11 mouse cellular contexts compared by ENCODE assay signal in genomic region chr2:84810526-84810885, GRCm38 (mm10). TPM values are rescaled to one million over a fixed set of nuclear protein-coding genes. Genes with fewer than 3 reads are reported as not detected.
DNase-seq lines count a peak whose midpoint lies in the region; ATAC-seq lines count a peak whose summit lies in the region.
"Had no signal": no experiment of that assay in that cellular context is flagged by ENCODE, and none has a peak within 500 bp of the region (broad histone marks: within the 10 kb centered on the region; RNA-seq: fewer than 3 reads in every experiment).

No protein-coding gene starts in this region.

- peak overlapping the region; percentile 62 for H3K4me2 ChIP-seq in heart, embryonic 12.5 days
- peak overlapping the region; percentile 63 for H3K4me2 ChIP-seq in lung, embryonic 16.5 days (ENCODE audit: low read depth, low read length)
- H3K4me2 ChIP-seq in liver, embryonic 13.5 days = peak overlapping the region; percentile 75
- 0 out of 2 replicates have a peak overlapping the region, but pooled peaks have one; percentile 52 for H3K4me2 ChIP-seq in stomach, embryonic 15.5 days

- peaks cover 26% of the 10 kb centered on the region for H3K36me3 ChIP-seq in heart, embryonic 12.5 days
- no peaks in the 10 kb centered on the region for H3K36me3 ChIP-seq in lung, embryonic 16.5 days (ENCODE audit: control insufficient read depth, insufficient read depth, low read length)
- H3K36me3 ChIP-seq in liver, embryonic 13.5 days = peaks cover 54% of the 10 kb centered on the region
- no peaks in the 10 kb centered on the region for H3K36me3 ChIP-seq in stomach, embryonic 15.5 days

- H3K4me1 ChIP-seq in heart, embryonic 12.5 days (replicated peaks) = peaks cover 30% of the 10 kb centered on the region
- peaks cover 6% of the 10 kb centered on the region for H3K4me1 ChIP-seq in lung, embryonic 16.5 days (replicated peaks; ENCODE audit: control insufficient read depth, insufficient read depth, low read length)
- H3K4me1 ChIP-seq in liver, embryonic 13.5 days (replicated peaks) = peaks cover 91% of the 10 kb centered on the region
- H3K4me1 ChIP-seq in stomach, embryonic 15.5 days = peaks cover 8% of the 10 kb centered on the region

- H3K27ac ChIP-seq in heart, embryonic 12.5 days (ENCODE audit: poor library complexity, severe bottlenecking) = peak overlapping the region; percentile 66
- no peak overlapping the region for H3K27ac ChIP-seq in lung, embryonic 16.5 days (ENCODE audit: low read length)
- peak overlapping the region; percentile 98 for H3K27ac ChIP-seq in liver, embryonic 13.5 days
- H3K27ac ChIP-seq in stomach, embryonic 15.5 days = no peak overlapping the region

- no peak for DNase-seq in heart, postnatal 4 days
- DNase-seq in lung, postnatal 4 days = no peak
- no peak for DNase-seq in liver, embryonic 13.5 days
- DNase-seq in left cerebral cortex, adult 18-20 months (ENCODE audit: low spot score in 2 of 2) = no peak

- H3K9me3 ChIP-seq in heart, embryonic 12.5 days (replicated peaks) = 0 out of 2 replicates have a peak, but pooled peaks cover 3% of the 10 kb centered on the region
- H3K9me3 ChIP-seq in lung, embryonic 16.5 days (ENCODE audit: control insufficient read depth, low read length) = no peaks in the 10 kb centered on the region
- H3K9me3 ChIP-seq in liver, embryonic 13.5 days (replicated peaks) = no peaks in the 10 kb centered on the region; the same call in 1 of the 2 replicates
- no peaks in the 10 kb centered on the region for H3K9me3 ChIP-seq in stomach, embryonic 15.5 days

- no peaks in the 10 kb centered on the region for H3K27me3 ChIP-seq in heart, embryonic 12.5 days (replicated peaks)
- no peaks in the 10 kb centered on the region for H3K27me3 ChIP-seq in lung, embryonic 16.5 days (ENCODE audit: control insufficient read depth, insufficient read depth, low read depth, low read length)
- H3K27me3 ChIP-seq in liver, embryonic 13.5 days = peaks cover 5% of the 10 kb centered on the region
- no peaks in the 10 kb centered on the region for H3K27me3 ChIP-seq in stomach, embryonic 15.5 days (replicated peaks)

- WGBS in heart, embryonic 12.5 days = 58% methylated on average over 6 of the region's 6 CpGs
- 75% methylated on average over 6 of the region's 6 CpGs for WGBS in lung, embryonic 16.5 days
- whole genome bisulfite sequencing in liver, embryonic 13.5 days (ENCODE audit: insufficient replicate concordance) = 65% methylated on average over 6 of the region's 6 CpGs
- WGBS in stomach, embryonic 15.5 days = 83% methylated on average over 6 of the region's 6 CpGs

- H3K4me3 ChIP-seq in heart, embryonic 12.5 days = no peak overlapping the region
- H3K4me3 ChIP-seq in lung, embryonic 16.5 days (ENCODE audit: low read length) = no peak overlapping the region
- H3K4me3 ChIP-seq in liver, embryonic 13.5 days (replicated peaks) = peak overlapping the region; percentile 14; the same call in 1 of the 2 replicates
- no peak overlapping the region for H3K4me3 ChIP-seq in stomach, embryonic 15.5 days (replicated peaks)

- ATAC-seq in heart, embryonic 12.5 days (ENCODE audit: insufficient number of reproducible peaks, low FRiP score) = no peak
- ATAC-seq in lung, embryonic 16.5 days (ENCODE audit: low read depth) = peak; percentile 22; the same call in 1 of the 2 replicates
- ATAC-seq in liver, embryonic 13.5 days (ENCODE audit: low read depth) = no peak
- no peak for ATAC-seq in stomach, embryonic 15.5 days (ENCODE audit: insufficient read depth, low FRiP score, low read depth)
- ATAC-seq in megakaryocyte progenitor cell, adult 5-6 weeks (replicated peaks; ENCODE audit: poor library complexity) = no peak

- 0 out of 2 replicates have a peak overlapping the region, but pooled peaks have one; percentile 17 for H3K9ac ChIP-seq in heart, embryonic 12.5 days
- no peak overlapping the region for H3K9ac ChIP-seq in lung, embryonic 16.5 days (ENCODE audit: low read length)
- peak overlapping the region; percentile 62 for H3K9ac ChIP-seq in liver, embryonic 13.5 days
- H3K9ac ChIP-seq in stomach, embryonic 15.5 days = no peak overlapping the region

RNA-seq across cellular contexts. Expression of gene Ube2l6, which starts 11.9 kb away (rescaled TPM):
- polyA plus RNA-seq in heart, embryonic 12.5 days (2016; fragmentation: Nextera tagmentation; extraction: Ambion mirVana) = 90.0 and 95.3 TPM in 2 replicates
- total RNA-seq in heart, postnatal 4 days (2021) = 10 to 100 TPM; 23.1 to 51.0 TPM
- polyA plus RNA-seq in lung, embryonic 16.5 days (2015; fragmentation: Nextera tagmentation; extraction: Ambion mirVana) = 76.0 and 82.9 TPM in 2 replicates
- 404 and 444 TPM in 2 replicates for polyA plus RNA-seq in liver, embryonic 13.5 days (2015; fragmentation: Nextera tagmentation; extraction: Ambion mirVana)
- 52.7 and 79.0 TPM in 2 replicates for polyA plus RNA-seq in stomach, embryonic 15.5 days (2015; fragmentation: Nextera tagmentation; extraction: Ambion mirVana)
- total RNA-seq in megakaryocyte progenitor cell, adult 5-6 weeks (2015) = 9.6 and 11.2 TPM in 2 replicates
- total RNA-seq in megakaryocyte progenitor cell, adult 5-6 weeks (2017) = 8.5 and 12.7 TPM in 2 replicates
- total RNA-seq in left cerebral cortex, adult 18-20 months (2021) = 1 to 10 TPM; 8.2 to 8.5 TPM

RNA-seq across cellular contexts. Expression of gene Smtnl1, which starts 11.9 kb away (rescaled TPM):
- 0.17 and 0.43 TPM in 2 replicates for polyA plus RNA-seq in heart, embryonic 12.5 days (2016; fragmentation: Nextera tagmentation; extraction: Ambion mirVana)
- total RNA-seq in heart, postnatal 4 days (2021) = under 1 TPM; 0.14 TPM
- 0.70 and 0.77 TPM in 2 replicates for polyA plus RNA-seq in lung, embryonic 16.5 days (2015; fragmentation: Nextera tagmentation; extraction: Ambion mirVana)
- polyA plus RNA-seq in liver, embryonic 13.5 days (2015; fragmentation: Nextera tagmentation; extraction: Ambion mirVana) = 0.23 and 0.24 TPM in 2 replicates
- 0.08 and 0.19 TPM in 2 replicates for polyA plus RNA-seq in stomach, embryonic 15.5 days (2015; fragmentation: Nextera tagmentation; extraction: Ambion mirVana)
- not detected in 2 replicates for total RNA-seq in megakaryocyte progenitor cell, adult 5-6 weeks (2015)
- 0.24 TPM in 1 of 2 replicates, not detected in the other for total RNA-seq in megakaryocyte progenitor cell, adult 5-6 weeks (2017)
- not detected for total RNA-seq in left cerebral cortex, adult 18-20 months (2021)
- polyA plus RNA-seq: cerebellum, adult 2 months; frontal cortex, adult 2 months; large intestine, adult 2 months had no signal

RNA-seq across cellular contexts. Expression of gene Timm10, which starts 16.3 kb away (rescaled TPM):
- polyA plus RNA-seq in heart, embryonic 12.5 days (2016; fragmentation: Nextera tagmentation; extraction: Ambion mirVana) = 62.2 and 65.6 TPM in 2 replicates
- 100 to 1,000 TPM; 107 to 126 TPM for total RNA-seq in heart, postnatal 4 days (2021)
- polyA plus RNA-seq in lung, embryonic 16.5 days (2015; fragmentation: Nextera tagmentation; extraction: Ambion mirVana) = 36.9 and 39.3 TPM in 2 replicates
- 46.8 and 51.5 TPM in 2 replicates for polyA plus RNA-seq in liver, embryonic 13.5 days (2015; fragmentation: Nextera tagmentation; extraction: Ambion mirVana)
- polyA plus RNA-seq in stomach, embryonic 15.5 days (2015; fragmentation: Nextera tagmentation; extraction: Ambion mirVana) = 47.2 and 50.4 TPM in 2 replicates
- total RNA-seq in megakaryocyte progenitor cell, adult 5-6 weeks (2015) = 40.2 and 55.6 TPM in 2 replicates
- total RNA-seq in megakaryocyte progenitor cell, adult 5-6 weeks (2017) = 39.6 and 46.2 TPM in 2 replicates
- 10 to 100 TPM; 46.9 to 57.8 TPM for total RNA-seq in left cerebral cortex, adult 18-20 months (2021)

RNA-seq across cellular contexts. Expression of gene Slc43a1, which starts 28.1 kb away (rescaled TPM):
- 21.8 and 23.0 TPM in 2 replicates for polyA plus RNA-seq in heart, embryonic 12.5 days (2016; fragmentation: Nextera tagmentation; extraction: Ambion mirVana)
- 1 to 10 TPM; 2.1 to 2.7 TPM for total RNA-seq in heart, postnatal 4 days (2021)
- 16.5 and 20.4 TPM in 2 replicates for polyA plus RNA-seq in lung, embryonic 16.5 days (2015; fragmentation: Nextera tagmentation; extraction: Ambion mirVana)
- polyA plus RNA-seq in liver, embryonic 13.5 days (2015; fragmentation: Nextera tagmentation; extraction: Ambion mirVana) = 138 and 178 TPM in 2 replicates
- 19.5 and 26.3 TPM in 2 replicates for polyA plus RNA-seq in stomach, embryonic 15.5 days (2015; fragmentation: Nextera tagmentation; extraction: Ambion mirVana)
- 25.7 and 33.4 TPM in 2 replicates for total RNA-seq in megakaryocyte progenitor cell, adult 5-6 weeks (2015)
- total RNA-seq in megakaryocyte progenitor cell, adult 5-6 weeks (2017) = 14.2 and 15.0 TPM in 2 replicates
- total RNA-seq in left cerebral cortex, adult 18-20 months (2021) = under 1 TPM; 0.21 to 0.23 TPM

RNA-seq across cellular contexts. Expression of gene Serping1, which starts 35.3 kb away (rescaled TPM):
- 32.2 and 32.8 TPM in 2 replicates for polyA plus RNA-seq in heart, embryonic 12.5 days (2016; fragmentation: Nextera tagmentation; extraction: Ambion mirVana)
- total RNA-seq in heart, postnatal 4 days (2021) = 10 to 100 TPM; 27.2 to 30.0 TPM
- polyA plus RNA-seq in lung, embryonic 16.5 days (2015; fragmentation: Nextera tagmentation; extraction: Ambion mirVana) = 143 and 153 TPM in 2 replicates
- 34.0 and 39.6 TPM in 2 replicates for polyA plus RNA-seq in liver, embryonic 13.5 days (2015; fragmentation: Nextera tagmentation; extraction: Ambion mirVana)
- 76.0 and 79.6 TPM in 2 replicates for polyA plus RNA-seq in stomach, embryonic 15.5 days (2015; fragmentation: Nextera tagmentation; extraction: Ambion mirVana)
- total RNA-seq in megakaryocyte progenitor cell, adult 5-6 weeks (2015) = 0.22 TPM in 1 of 2 replicates, not detected in the other
- not detected in 2 replicates for total RNA-seq in megakaryocyte progenitor cell, adult 5-6 weeks (2017)
- 1 to 10 TPM; 8.5 to 9.2 TPM for total RNA-seq in left cerebral cortex, adult 18-20 months (2021)

Comparison
In these comparisons a context has a peak if more than half of its experiments do, and no peak if none do; other contexts are left out.
1. H3K27ac ChIP-seq: peak in heart, embryonic 12.5 days (single experiment) and liver, embryonic 13.5 days (single experiment); none in lung, embryonic 16.5 days (single experiment) and stomach, embryonic 15.5 days (single experiment).
2. H3K9ac ChIP-seq: peak in heart, embryonic 12.5 days (single experiment) and liver, embryonic 13.5 days (single experiment); none in lung, embryonic 16.5 days (single experiment) and stomach, embryonic 15.5 days (single experiment).
3. Peak in every context shown above with its lines, with median percentiles within 50 percentile points of each other: H3K4me2 ChIP-seq.